Mouse (Mus musculus) stomach, postnatal 0 days (tissue): ENCODE measurements around the gene Xpa. TPM values are rescaled to one million over a fixed set of nuclear protein-coding genes. Genes with fewer than 3 reads are reported as not detected.

Experiments used
- ATAC-seq: fragments of 200-750 bp; cut with Nextera tagmentation; 2 replicates; pipeline ENCODE4 v1.8.0; 2017; ENCODE audit not compliant: low FRiP score, low TSS enrichment
- DNase-seq: peaks from one replicate; pipeline ENCODE4 v3.0.0-alpha.2; 2016; ENCODE audit warnings: low spot score
- H3K27ac ChIP-seq: fragments of 300-500 bp; sonication (generic); replicated peaks from 2 replicates; pipeline ENCODE4 v1.5.1; 2014; ENCODE audit warnings: mild to moderate bottlenecking, control low read depth
- H3K27me3 ChIP-seq: fragments of 300-500 bp; sonication (generic); 2 replicates; pipeline ENCODE4 v1.6.1; 2014; ENCODE audit warnings: low read length; ENCODE audit not compliant: control insufficient read depth, insufficient read depth
- H3K36me3 ChIP-seq: fragments of 300-500 bp; sonication (generic); 2 replicates; pipeline ENCODE4 v1.6.1; 2014; ENCODE audit warnings: low read length, mixed read lengths; ENCODE audit not compliant: control insufficient read depth, insufficient read depth
- H3K4me1 ChIP-seq: fragments of 300-500 bp; sonication (generic); replicated peaks from 2 replicates; pipeline ENCODE4 v1.6.1; 2014; ENCODE audit warnings: antibody characterized with exemption; ENCODE audit not compliant: control insufficient read depth, insufficient read depth
- H3K4me2 ChIP-seq: fragments of 300-500 bp; sonication (generic); replicated peaks from 2 replicates; pipeline ENCODE4 v1.6.1; 2014; ENCODE audit warnings: low read depth, mild to moderate bottlenecking, control low read depth, moderate library complexity
- H3K4me3 ChIP-seq: fragments of 300-500 bp; sonication (generic); 2 replicates; pipeline ENCODE4 v1.5.1; 2014; ENCODE audit warnings: low read depth, low read length, control low read depth
- H3K9ac ChIP-seq: fragments of 300-500 bp; sonication (generic); 2 replicates; pipeline ENCODE4 v1.6.1; 2014; ENCODE audit warnings: mild to moderate bottlenecking, low read length, control low read depth, mixed read lengths
- H3K9me3 ChIP-seq: fragments of 300-500 bp; sonication (generic); 2 replicates; pipeline ENCODE4 v1.6.1; 2016; ENCODE audit warnings: low read length; ENCODE audit not compliant: control insufficient read depth
- CTCF ChIP-seq: IDR thresholded peaks from 2 replicates; pipeline ENCODE4 v1.5.1; 2016; ENCODE audit warnings: antibody characterized with exemption, low read depth, mild to moderate bottlenecking, moderate library complexity
- EP300 ChIP-seq: optimal IDR thresholded peaks from 2 replicates; pipeline ENCODE3; 2016; ENCODE audit warnings: antibody characterized with exemption
- WGBS: fragments of 180-500 bp; shearing (Covaris S2); extraction: QIAGEN DNeasy Blood & Tissue Kit; methylation state at CpG from one replicate; pipeline ENCODE4 v1.1.7; 2014; 5-methylcytosine and 5-hydroxymethylcytosine counted together
- polyA plus RNA-seq: library from polyadenylated mRNA; unstranded; fragments of >200 nt; fragmentation: Nextera tagmentation; extraction: Ambion mirVana; gene quantifications from 2 replicates; pipeline ENCODE4 v1.2.1, GENCODE M21; 2015

Gene Xpa
- polyA plus RNA-seq, 1 experiment from 2014 or later: 24.5 TPM

DNA sequence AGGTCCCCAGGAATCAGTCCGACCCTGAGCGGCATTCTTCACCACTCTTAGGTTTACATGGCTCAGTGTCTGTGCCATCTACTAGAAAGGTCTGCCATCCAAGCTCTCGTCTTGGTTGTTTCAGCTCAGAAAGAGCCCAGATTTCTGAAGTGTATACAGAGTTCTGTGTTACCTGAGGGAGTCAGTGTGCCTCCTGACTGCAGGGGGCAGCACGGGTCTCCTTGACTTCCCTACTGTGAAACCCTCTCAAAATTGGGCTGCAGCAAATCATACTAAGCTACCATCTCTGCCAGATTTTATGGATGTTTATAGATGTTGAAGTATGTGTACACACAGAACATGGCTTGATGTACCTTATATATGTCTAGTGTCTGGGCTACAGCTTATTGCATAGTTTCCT lies 19.8 kb downstream of the Xpa start:
- no peak for TF ChIP-seq EP300
- TF ChIP-seq CTCF: peak; percentile 40; the same call in 1 of the 2 replicates
- Histone ChIP-seq H3K27ac (no peak overlapping the region), H3K4me3 (no peak overlapping the region), H3K9ac (no peak overlapping the region), H3K4me2 (no peak overlapping the region), H3K9me3 (no peaks in the 10 kb centered on the region), H3K4me1 (no peaks in the 10 kb centered on the region), H3K36me3 (peaks cover 23% of the 10 kb centered on the region), H3K27me3 (no peaks in the 10 kb centered on the region)
- ATAC-seq: no peak
- WGBS: 81% methylated on average over 4 of the region's 4 CpGs
- no peak for DNase-seq

DNA sequence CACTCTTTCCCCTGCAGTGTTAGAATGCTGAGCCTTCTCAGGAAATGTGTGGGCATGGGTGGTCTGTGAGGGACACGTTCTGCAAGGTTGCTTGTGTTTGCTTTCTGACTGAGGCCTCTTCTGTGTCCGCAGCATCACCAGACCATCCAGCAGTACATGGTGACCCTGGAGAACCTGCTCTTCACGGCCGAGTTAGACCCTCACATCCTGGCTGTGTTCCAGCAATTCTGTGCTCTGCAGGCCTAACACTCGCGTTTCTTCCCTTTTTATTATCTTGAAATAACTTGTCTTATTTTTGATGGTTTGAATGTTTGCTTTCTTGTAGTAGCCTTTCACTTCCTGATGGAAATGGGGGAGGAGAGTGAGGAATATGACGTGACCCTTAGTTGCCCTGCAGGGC lies 24.4 kb downstream of the Xpa start:
- no peaks in the 10 kb centered on the region for H3K27me3 ChIP-seq
- H3K4me2 ChIP-seq: no peak overlapping the region
- H3K9ac ChIP-seq: no peak overlapping the region
- peaks cover 27% of the 10 kb centered on the region for H3K36me3 ChIP-seq
- H3K4me3 ChIP-seq: no peak overlapping the region
- ATAC-seq (no peak), DNase-seq (no peak)
- H3K27ac ChIP-seq: no peak overlapping the region
- TF ChIP-seq EP300: no peak
- TF ChIP-seq CTCF: no peak
- H3K9me3 ChIP-seq: no peaks in the 10 kb centered on the region
- WGBS: 54% methylated on average over 7 of the region's 7 CpGs
- H3K4me1 ChIP-seq: no peaks in the 10 kb centered on the region

DNA sequence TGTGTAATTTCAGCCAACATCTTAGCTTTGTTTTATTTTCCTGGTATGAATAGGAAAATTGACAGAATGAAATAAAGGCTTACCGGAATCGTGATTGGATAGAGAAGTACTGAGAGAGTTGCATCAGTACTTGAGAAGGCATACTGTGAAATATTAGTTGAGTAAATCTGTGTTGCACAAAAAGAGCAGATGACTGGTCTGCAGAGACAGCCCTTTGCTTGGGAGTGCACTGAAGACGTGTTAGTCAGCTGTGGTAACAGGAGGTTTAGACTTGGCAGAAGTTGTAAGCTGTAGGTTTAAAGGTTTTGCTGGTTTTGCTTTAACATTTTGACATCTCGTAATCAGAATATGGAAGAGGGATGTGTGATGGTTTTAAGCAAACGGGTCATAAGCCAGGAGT lies 30.3 kb downstream of the Xpa start:
- no peak overlapping the region for H3K27ac ChIP-seq
- no peak overlapping the region for H3K4me3 ChIP-seq
- no peaks in the 10 kb centered on the region for H3K9me3 ChIP-seq
- H3K9ac ChIP-seq: no peak overlapping the region
- H3K36me3 ChIP-seq: peaks cover 28% of the 10 kb centered on the region
- H3K4me2 ChIP-seq: no peak overlapping the region
- no peaks in the 10 kb centered on the region for H3K27me3 ChIP-seq
- no peak for DNase-seq
- no peak for ATAC-seq
- no peaks in the 10 kb centered on the region for H3K4me1 ChIP-seq
- 87% methylated on average over 5 of the region's 5 CpGs for WGBS
- TF ChIP-seq CTCF (no peak), EP300 (no peak)

DNA sequence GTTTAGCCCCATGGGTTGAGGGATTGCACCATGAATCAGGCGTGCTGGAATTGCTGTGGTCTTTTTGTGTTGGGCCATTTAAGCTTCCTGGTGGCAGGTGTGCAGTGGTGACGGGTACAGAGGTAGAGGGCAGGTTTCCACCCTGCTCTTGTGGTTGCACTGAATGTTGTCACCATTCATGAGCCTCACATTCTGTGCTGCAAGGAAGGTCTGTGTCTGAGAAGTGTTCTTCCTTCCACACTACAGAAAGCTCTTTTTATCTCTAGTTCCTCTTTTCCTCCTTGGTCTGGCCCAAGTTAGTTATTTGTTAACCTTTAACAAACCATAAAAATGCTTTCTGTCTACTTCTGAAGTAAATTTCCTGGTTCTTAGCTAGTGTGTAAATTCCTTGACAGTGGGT lies 32.1 kb downstream of the Xpa start:
- Histone ChIP-seq H3K27ac (no peak overlapping the region), H3K9me3 (no peaks in the 10 kb centered on the region), H3K4me3 (no peak overlapping the region), H3K9ac (no peak overlapping the region), H3K4me1 (no peaks in the 10 kb centered on the region), H3K4me2 (no peak overlapping the region), H3K36me3 (peaks cover 19% of the 10 kb centered on the region), H3K27me3 (no peaks in the 10 kb centered on the region)
- ATAC-seq (no peak), DNase-seq (no peak)
- WGBS: 74% methylated on average over 2 of the region's 2 CpGs
- no peak for TF ChIP-seq EP300

DNA sequence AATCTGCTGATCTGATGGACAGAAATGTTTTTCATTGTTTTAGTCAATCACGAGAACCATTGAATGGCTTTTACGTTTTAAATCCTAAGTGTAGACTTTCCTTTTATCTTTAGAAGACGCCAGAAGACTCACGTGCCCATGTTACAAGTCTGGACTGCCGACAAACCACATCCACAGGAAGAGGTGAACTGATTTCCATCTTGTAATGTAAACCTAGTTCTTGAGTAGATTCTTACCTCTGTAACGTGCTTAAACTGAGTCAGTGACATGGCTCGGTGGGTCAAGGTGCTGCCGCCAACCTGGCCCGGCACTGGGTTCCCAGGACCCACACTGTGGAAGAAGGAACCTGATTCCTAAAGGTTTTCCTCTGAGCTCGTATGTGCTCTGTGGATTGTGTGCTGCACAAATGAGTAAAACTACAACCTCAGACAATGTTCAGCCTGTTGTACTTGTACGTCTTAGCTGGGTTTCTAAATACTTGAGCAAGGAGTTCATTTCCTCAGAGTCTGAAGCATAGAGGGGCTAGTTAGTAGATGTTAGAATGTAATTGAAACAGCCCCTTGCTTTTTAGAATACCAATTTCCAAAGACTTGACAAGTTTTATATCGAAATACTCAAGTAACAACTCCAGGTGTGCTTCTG lies 44.1 kb downstream of the Xpa start:
- H3K9me3 ChIP-seq: no peaks in the 10 kb centered on the region
- no peak for TF ChIP-seq EP300
- no peak for TF ChIP-seq CTCF
- no peak overlapping the region for H3K9ac ChIP-seq
- WGBS: 92% methylated on average over 12 of the region's 12 CpGs
- H3K36me3 ChIP-seq: peaks cover 28% of the 10 kb centered on the region
- no peaks in the 10 kb centered on the region for H3K4me1 ChIP-seq
- no peak overlapping the region for H3K27ac ChIP-seq
- no peak overlapping the region for H3K4me2 ChIP-seq
- H3K27me3 ChIP-seq: no peaks in the 10 kb centered on the region
- H3K4me3 ChIP-seq: no peak overlapping the region
- DNase-seq (no peak), ATAC-seq (no peak)

- 100% methylated on average over 1 of the region's 1 CpGs for WGBS
- ATAC-seq (no peak), DNase-seq (no peak)
- no peaks in the 10 kb centered on the region for H3K27me3 ChIP-seq
- no peak overlapping the region for H3K4me2 ChIP-seq
- no peak overlapping the region for H3K9ac ChIP-seq
- H3K4me3 ChIP-seq: no peak overlapping the region
- H3K27ac ChIP-seq: no peak overlapping the region
- no peaks in the 10 kb centered on the region for H3K4me1 ChIP-seq
- H3K9me3 ChIP-seq: no peaks in the 10 kb centered on the region
- peaks cover 2% of the 10 kb centered on the region; the same call in 1 of the 2 replicates for H3K36me3 ChIP-seq
- no peak for TF ChIP-seq EP300
- no peak for TF ChIP-seq CTCF
Measured at GRCm38 (mm10) chr4:46146881-46147280, 49.2 kb downstream of the Xpa start.
